Mouse (Mus musculus) telencephalon, adult 2 months (tissue): Measurements from ENCODE around the gene Kdm6a.

Experiments used
- DNase-seq: peaks from one replicate; pipeline ENCODE4 v3.0.0-alpha.2; 2011; ENCODE audit warnings: low read depth, low spot score

The Kdm6a gene

DNA sequence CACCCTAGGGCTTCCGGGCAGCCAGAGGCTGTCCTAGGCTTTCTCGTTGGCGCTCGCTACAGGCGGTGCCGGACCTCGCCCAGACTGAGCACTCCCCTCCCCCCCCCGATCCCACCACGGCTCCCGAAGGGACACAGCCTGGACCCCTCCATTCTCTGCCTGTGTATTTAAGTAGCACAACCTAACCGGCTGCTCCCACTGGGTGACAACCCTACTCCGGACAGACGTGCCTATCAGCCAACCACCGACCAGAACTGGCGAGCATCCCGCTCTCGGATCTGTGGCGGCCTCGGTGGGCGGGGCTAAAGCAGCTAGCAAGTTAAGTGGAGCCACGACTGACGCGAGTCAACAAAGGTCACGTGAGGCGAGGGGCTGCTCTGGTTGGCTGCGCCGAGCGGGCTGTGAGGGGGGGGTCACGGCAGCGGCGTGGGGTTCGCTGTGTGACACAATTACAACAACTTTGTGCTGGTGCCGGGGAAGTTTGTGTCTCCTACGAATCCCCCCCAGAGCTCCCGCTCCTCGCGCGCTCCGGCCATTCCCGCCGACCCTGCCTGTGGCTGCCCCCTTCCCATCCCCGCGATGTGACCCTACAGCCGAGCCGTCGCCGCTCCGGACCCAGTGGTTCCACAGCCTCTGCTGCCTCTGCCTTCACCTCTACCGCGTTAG is at the start of gene Kdm6a:
Kdm6a (plus strand) TSS at position 384 of the 666 bp plus-strand sequence.
- DNase-seq = peak; percentile 96

DNA sequence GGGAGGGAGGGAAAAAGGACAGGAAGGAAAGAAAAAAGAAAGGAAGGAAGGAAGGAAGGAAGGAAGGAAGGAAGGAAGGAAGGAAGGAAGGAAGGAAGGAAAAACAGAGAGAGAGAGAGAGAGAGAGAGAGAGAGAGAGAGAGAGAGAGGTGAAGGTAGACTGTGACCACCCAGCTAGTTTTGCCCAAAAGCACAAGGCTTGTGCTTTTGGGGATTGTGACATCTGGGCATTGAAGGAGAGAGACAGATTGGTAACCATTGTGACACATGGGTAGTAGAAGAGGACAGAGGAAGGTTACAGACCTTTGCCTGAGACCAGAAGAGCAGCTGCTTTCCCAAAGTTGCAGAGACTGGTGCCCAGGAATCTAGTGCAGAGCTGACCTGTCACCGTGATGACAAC is 16.8 kb upstream of the Kdm6a start, which contains the start of gene Dusp21:
Dusp21 (plus strand) TSS at position 301 of the 400 bp plus-strand sequence.
- no peak for DNase-seq

DNA sequence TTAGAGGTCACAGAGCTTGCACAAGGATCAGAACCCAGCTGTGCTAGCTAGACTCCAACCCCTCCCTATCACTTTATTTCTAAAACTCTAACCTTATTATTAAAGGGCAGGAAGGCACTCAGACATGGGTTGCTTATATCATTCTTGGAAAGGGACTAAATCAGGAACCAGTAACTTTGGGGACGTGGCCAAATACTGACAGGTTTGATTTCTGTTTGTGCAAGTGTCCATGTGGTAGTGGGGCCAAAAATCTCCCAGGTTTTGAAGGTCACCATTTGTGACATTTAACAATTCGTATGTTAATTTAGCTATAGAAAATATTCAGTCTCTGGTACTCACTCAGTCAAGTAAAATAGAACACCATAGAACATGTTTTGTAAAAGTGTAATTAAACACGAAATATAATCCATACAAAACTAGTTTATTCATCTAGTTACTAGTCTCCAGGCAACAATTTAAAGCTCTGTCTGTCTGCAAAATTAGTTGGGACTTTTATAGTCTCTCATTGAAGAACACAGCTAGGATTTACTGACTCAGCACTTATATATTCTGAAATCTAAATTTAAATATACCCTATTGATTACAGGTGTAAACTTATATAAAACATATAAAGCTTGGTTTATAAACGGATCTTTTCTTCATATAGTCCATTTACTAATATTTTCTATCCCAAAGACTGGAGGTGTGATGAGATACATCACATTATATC is 1.5 kb upstream of the Kdm6a start:
- no peak for DNase-seq

- no peak for DNase-seq
These were observed 581 bp upstream of the Kdm6a start for GRCm38 (mm10) chrX:18161796-18162191.

- no peak for DNase-seq
These were observed 721 bp downstream of the Kdm6a start for GRCm38 (mm10) chrX:18162861-18163731.

DNA sequence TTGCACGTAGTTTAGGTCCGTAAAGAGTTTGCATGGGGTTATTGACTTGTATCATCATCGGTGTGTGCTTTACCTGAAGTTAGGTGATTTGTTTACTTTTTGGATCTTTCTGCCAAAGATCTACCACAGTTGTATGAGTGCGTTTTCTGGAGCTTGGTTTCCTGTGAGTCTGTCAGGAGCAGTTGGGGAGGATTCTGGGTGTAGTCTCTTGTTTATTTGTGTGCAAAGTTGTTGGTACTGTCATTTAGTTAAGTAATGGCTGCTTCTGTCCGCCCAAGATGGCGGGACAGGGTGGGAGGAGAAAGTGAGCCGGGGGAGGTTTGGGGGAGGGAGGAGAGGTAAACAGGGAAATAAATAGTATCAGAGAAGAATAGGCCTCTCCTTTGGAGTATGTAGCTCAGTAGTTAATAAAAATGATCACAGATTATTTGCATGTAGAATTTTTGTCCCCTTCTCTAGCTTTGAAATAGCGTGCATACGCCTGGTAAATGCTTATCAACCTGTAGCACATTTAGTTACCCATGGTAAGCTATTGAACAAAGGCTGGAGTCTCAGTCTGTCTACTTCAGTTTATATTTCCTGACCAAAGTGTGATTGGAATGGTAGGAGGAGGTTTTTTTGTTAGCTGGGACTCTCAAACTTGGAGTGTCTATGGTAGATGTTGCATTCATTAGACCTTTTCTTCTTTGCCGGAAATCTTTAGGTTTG is 1.7 kb downstream of the Kdm6a start:
- no peak for DNase-seq

DNA sequence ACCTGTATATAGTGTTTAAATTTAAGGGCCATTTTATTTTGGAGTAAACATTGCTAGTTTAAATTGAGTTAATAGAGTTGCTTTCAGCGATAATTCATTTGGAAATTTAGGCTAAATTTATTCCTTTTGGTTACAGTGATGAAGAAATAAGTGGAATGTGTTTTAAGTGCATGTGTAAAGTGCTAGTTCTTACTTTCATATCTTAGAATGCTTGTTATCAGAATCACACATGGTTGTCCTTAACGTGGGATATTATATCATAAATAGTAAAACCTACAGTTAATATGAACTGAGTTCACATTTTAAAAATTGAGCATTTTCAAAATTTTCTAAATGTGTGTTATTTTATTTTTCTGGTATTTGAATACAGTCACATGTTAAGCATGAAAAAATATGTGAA is 2.7 kb downstream of the Kdm6a start:
- DNase-seq = no peak

DNA sequence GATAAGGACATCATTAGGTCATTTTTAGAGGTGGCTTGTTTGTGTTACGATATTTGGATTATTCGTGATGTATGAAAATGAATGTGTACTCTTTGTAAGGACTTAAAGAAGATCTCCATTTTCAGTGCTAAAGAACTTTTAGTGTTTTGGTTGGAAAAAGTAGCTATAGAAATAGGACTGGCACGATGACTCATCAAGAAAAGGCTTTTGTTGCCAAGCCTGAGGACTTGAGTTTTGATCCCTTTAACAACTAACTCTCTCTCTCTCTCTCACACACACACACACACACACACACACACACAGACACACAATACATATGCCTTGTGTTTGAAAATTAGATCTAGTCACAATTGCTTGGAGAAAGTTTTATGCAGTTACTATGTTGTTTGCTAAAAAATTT is 4.6 kb downstream of the Kdm6a start:
- no peak for DNase-seq

DNA sequence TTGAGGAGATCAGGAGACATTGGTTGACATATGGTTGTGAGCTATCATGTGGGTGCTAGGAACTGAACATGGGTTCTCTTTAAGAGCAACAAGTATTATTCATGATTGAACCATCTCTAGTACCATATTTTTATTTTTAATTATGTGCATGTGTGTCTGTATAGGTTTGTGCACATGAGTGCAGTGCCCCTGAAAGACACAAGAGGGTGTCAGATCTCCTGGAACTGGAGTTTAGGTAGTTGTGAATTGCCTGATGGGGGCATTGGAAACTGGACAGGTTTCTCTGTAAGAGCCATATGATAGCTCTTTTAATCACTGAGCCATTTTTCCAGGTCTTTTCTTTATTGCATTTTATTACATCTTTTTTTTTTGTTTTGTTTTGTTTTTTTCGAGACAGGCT is 6.6 kb downstream of the Kdm6a start:
- DNase-seq = no peak

DNA sequence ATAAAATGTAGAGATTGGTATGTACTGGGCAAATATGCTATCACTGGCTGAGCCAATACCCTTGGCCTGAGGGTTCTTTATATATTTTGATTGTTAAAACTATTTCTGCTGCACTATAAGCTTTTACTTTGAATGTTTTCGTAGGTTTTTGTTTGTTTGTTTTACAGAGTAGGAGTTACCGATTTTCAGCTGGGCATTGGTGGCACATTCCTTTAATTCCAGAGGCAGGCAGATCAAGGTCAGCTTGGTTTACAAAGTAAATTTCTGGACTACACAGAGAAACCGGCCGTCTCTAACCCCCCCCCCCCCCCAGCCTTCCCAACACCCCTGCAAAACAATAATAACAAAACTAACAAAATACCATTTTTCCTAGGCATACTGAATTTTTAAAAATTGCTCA is 12.5 kb downstream of the Kdm6a start:
- DNase-seq = no peak

DNA sequence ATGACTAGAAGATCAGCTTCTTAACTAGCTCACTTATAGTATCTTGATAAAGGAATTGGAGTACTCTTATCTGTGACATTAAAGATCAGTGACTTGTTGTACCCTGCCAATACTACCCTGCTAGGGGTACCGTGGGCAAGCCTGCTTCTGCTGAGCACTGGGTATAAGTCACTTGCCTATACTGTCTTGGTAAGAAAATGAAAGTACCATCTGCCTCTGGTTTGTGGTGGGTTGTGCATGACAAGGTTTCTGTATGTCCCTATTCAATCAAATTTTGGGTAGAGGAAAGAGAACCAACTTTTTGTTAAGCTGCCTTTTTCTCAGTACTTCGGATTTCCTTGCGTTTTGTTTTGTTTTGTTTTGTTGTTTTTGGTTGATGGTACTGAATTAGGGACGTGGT is 15.4 kb downstream of the Kdm6a start:
- DNase-seq = no peak

DNA sequence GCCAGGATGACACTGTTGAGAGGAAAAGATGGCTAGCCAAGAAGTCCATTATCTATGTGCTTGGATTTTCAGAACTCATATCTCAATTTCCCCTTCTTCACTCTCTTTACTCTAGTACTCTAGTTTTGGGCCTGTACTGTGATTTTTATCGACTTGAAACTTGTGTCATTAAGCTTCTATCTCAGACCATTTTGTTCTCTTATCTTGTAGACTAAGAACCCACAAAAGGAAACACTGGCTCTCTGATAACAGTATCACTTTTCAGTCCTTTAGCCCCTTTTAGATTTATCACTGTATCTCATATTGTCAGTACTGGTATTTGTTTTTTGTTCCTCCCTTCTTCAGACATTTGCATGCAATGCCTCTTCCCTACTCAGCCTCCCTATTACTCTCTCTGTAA is 17.1 kb downstream of the Kdm6a start:
- DNase-seq = no peak

- no peak for DNase-seq
These were observed 24.8 kb downstream of the Kdm6a start for GRCm38 (mm10) chrX:18187203-18187602.

- DNase-seq = no peak
These were observed 25.9 kb downstream of the Kdm6a start for GRCm38 (mm10) chrX:18188293-18188692.

GRCm38 (mm10) chrX:18239572-18239971 is 77.2 kb downstream of the Kdm6a start:
- no peak for DNase-seq

GRCm38 (mm10) chrX:18250621-18251020 is 88.2 kb downstream of the Kdm6a start:
- DNase-seq = no peak

GRCm38 (mm10) chrX:18254767-18255166 is 92.4 kb downstream of the Kdm6a start:
- peak; percentile 36 for DNase-seq

GRCm38 (mm10) chrX:18258238-18258809 is 95.9 kb downstream of the Kdm6a start:
- no peak for DNase-seq

GRCm38 (mm10) chrX:18278561-18278960 is 116.2 kb downstream of the Kdm6a start:
- DNase-seq = no peak

- DNase-seq = no peak
These were observed 117.8 kb downstream of the Kdm6a start for GRCm38 (mm10) chrX:18280134-18280533.
